Mouse (Mus musculus) liver, embryonic 13.5 days (tissue): ENCODE measurements around the gene Osbpl3. TPM values are rescaled to one million over a fixed set of nuclear protein-coding genes. Genes with fewer than 3 reads are reported as not detected.
A peak's percentile ranks its signal among the peaks of the same experiment; 100 is the strongest.

Experiments
- ATAC-seq: fragments of 200-750 bp; cut with Nextera tagmentation; 2 replicates; pipeline ENCODE4 v1.8.0; 2017; ENCODE audit warnings: low read depth, mild to moderate bottlenecking, moderate number of reproducible peaks, moderate library complexity
- DNase-seq: peaks from one replicate; pipeline ENCODE4 v3.0.0; 2022
- H3K27ac ChIP-seq: fragments of 300-500 bp; sonication (generic); 2 replicates; pipeline ENCODE4 v1.5.1; 2015; ENCODE audit warnings: moderate library complexity, mild to moderate bottlenecking, inconsistent platforms
- H3K27me3 ChIP-seq: fragments of 300-500 bp; sonication (generic); 2 replicates; pipeline ENCODE4 v1.6.1; 2015; ENCODE audit warnings: mild to moderate bottlenecking, inconsistent platforms
- H3K36me3 ChIP-seq: fragments of 300-500 bp; sonication (generic); 2 replicates; pipeline ENCODE4 v1.6.1; 2015; ENCODE audit warnings: mild to moderate bottlenecking, inconsistent platforms
- H3K4me1 ChIP-seq: fragments of 300-500 bp; sonication (generic); replicated peaks from 2 replicates; pipeline ENCODE4 v1.6.1; 2015; ENCODE audit warnings: inconsistent platforms
- H3K4me2 ChIP-seq: fragments of 300-500 bp; sonication (generic); 2 replicates; pipeline ENCODE4 v1.6.1; 2015; ENCODE audit warnings: inconsistent platforms, mild to moderate bottlenecking, moderate library complexity
- H3K4me3 ChIP-seq: fragments of 300-500 bp; sonication (generic); replicated peaks from 2 replicates; pipeline ENCODE4 v1.5.1; 2015; ENCODE audit warnings: mild to moderate bottlenecking, inconsistent platforms
- H3K9ac ChIP-seq: fragments of 300-500 bp; sonication (generic); 2 replicates; pipeline ENCODE4 v1.6.1; 2015; ENCODE audit warnings: mild to moderate bottlenecking, inconsistent platforms
- H3K9me3 ChIP-seq: fragments of 300-500 bp; sonication (generic); replicated peaks from 2 replicates; pipeline ENCODE4 v1.6.1; 2016; ENCODE audit warnings: inconsistent platforms
- WGBS: fragments of 180-500 bp; shearing (Covaris S2); methylation state at CpG from one replicate; pipeline ENCODE4 v1.1.7; 2015; ENCODE audit not compliant: insufficient replicate concordance; 5-methylcytosine and 5-hydroxymethylcytosine counted together
- polyA plus RNA-seq: library from polyadenylated mRNA; unstranded; fragments of >200 nt; fragmentation: Nextera tagmentation; extraction: Ambion mirVana; gene quantifications from 2 replicates; pipeline ENCODE4 v1.2.1, GENCODE M21; 2015

Gene Osbpl3
- polyA plus RNA-seq, 1 experiment from 2014 or later = 0.70 TPM

GRCm38 (mm10) chr6:50466451-50466850 is 10.4 kb upstream of the Osbpl3 start:
- H3K4me1 ChIP-seq = no peaks in the 10 kb centered on the region
- H3K27me3 ChIP-seq = no peaks in the 10 kb centered on the region
- H3K4me3 ChIP-seq = no peak overlapping the region
- H3K9ac ChIP-seq = no peak overlapping the region
- H3K4me2 ChIP-seq = no peak overlapping the region
- H3K36me3 ChIP-seq = no peaks in the 10 kb centered on the region
- ATAC-seq = no peak
- WGBS = 56% methylated on average over 3 of the region's 3 CpGs
- H3K9me3 ChIP-seq = no peaks in the 10 kb centered on the region
- H3K27ac ChIP-seq = no peak overlapping the region
- no peak for DNase-seq

DNA sequence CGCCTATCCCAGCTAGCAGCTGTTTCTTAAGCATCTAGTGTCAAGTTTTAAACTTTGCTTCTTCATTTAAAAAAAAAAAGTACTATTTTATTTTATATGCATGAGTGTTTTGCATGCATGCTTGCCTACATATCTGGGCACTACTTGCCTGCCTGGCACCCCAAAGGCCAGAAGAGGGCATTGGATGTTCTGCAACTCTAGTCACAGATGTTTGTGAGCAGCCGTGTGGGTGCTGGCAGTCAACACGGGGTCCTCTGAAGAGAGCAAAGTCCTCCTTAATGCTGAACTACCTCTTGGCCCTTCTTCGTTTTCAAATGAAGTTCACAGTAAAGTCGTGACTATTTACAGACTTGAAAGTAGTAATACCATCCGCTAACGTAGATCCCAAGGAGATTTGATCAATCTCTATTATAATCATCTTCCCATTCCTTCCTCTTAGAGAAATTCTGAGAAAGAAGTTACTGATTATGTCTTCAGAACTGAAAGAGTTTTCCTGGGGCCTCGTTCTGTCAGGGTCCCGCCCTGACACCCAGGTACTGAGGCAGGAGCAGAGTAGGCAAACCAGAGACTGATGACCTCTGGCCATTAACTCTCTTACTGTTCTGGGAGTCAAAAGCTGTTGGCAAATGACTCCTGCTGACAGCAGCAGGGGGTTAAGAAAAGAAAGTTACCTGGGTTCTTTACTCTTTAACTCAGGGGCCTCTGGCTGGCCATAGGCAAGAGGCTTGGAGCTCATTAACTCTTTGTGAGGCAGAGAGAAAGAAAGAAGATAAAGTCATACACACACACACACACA is 8.9 kb upstream of the Osbpl3 start:
- Histone ChIP-seq H3K36me3 (no peaks in the 10 kb centered on the region), H3K4me2 (no peak overlapping the region), H3K9ac (no peak overlapping the region), H3K4me3 (no peak overlapping the region), H3K4me1 (no peaks in the 10 kb centered on the region), H3K27me3 (no peaks in the 10 kb centered on the region), H3K9me3 (no peaks in the 10 kb centered on the region), H3K27ac (no peak overlapping the region)
- WGBS = 64% methylated on average over 9 of the region's 9 CpGs
- no peak for ATAC-seq
- no peak for DNase-seq

- Histone ChIP-seq H3K4me1 (no peaks in the 10 kb centered on the region), H3K9ac (no peak overlapping the region), H3K9me3 (no peaks in the 10 kb centered on the region), H3K27me3 (peaks cover 5% of the 10 kb centered on the region; the same call in 1 of the 2 replicates), H3K4me3 (no peak overlapping the region), H3K4me2 (no peak overlapping the region), H3K27ac (no peak overlapping the region), H3K36me3 (no peaks in the 10 kb centered on the region)
- ATAC-seq (no peak), DNase-seq (no peak)
- 67% methylated on average over 4 of the region's 4 CpGs for WGBS
Measured at GRCm38 (mm10) chr6:50462026-50462425, 6.0 kb upstream of the Osbpl3 start.

DNA sequence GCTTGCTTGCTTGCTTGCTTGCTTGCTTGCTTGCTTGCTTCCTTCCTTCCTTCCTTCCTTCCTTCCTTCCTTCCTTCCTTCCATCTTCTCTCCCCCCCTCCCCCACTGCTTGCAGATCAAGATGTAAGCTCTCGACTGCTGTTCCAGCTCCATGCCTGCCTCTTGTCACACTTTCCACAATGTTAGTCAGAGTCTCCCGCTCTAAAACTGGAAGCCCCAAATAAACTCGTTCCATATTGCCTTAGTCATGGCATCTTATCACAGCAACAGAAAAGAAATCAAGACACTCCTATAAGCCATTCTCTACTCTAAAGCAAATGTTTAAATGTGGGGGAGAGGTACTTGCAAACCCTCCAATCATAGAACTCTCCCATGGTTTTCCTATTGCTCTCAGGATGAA is 5.6 kb upstream of the Osbpl3 start:
- H3K27me3 ChIP-seq = peaks cover 6% of the 10 kb centered on the region; the same call in 1 of the 2 replicates
- no peaks in the 10 kb centered on the region for H3K9me3 ChIP-seq
- H3K36me3 ChIP-seq = no peaks in the 10 kb centered on the region
- H3K4me1 ChIP-seq = no peaks in the 10 kb centered on the region
- no peak overlapping the region for H3K9ac ChIP-seq
- H3K4me2 ChIP-seq = no peak overlapping the region
- no peak for DNase-seq
- ATAC-seq = no peak
- no peak overlapping the region for H3K27ac ChIP-seq
- no peak overlapping the region for H3K4me3 ChIP-seq
- WGBS = 67% methylated on average over 3 of the region's 3 CpGs

DNA sequence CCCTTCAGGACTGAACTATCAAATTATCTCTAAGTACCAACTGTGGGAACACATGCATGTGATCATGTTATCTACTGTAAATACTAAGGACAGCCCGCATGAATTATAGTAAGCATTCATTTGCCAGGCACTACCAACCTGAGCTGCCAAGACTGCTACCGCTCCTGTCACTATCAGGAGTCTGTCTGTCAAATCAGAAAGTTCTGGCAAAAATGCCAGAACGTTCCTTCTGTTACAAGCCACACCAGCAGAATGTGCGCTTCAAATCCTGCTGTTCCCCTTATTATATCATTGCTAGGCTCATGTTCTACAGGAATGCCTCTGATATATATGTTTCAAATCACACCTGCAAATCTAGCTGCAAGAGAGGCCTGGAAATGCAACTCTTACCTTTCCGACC is 4.6 kb upstream of the Osbpl3 start:
- Histone ChIP-seq H3K9me3 (no peaks in the 10 kb centered on the region), H3K36me3 (no peaks in the 10 kb centered on the region), H3K4me3 (no peak overlapping the region), H3K27ac (no peak overlapping the region), H3K27me3 (peaks cover 11% of the 10 kb centered on the region), H3K4me1 (peaks cover 9% of the 10 kb centered on the region), H3K9ac (no peak overlapping the region), H3K4me2 (no peak overlapping the region)
- DNase-seq = no peak
- WGBS = 64% methylated on average over 5 of the region's 5 CpGs
- ATAC-seq = no peak

DNA sequence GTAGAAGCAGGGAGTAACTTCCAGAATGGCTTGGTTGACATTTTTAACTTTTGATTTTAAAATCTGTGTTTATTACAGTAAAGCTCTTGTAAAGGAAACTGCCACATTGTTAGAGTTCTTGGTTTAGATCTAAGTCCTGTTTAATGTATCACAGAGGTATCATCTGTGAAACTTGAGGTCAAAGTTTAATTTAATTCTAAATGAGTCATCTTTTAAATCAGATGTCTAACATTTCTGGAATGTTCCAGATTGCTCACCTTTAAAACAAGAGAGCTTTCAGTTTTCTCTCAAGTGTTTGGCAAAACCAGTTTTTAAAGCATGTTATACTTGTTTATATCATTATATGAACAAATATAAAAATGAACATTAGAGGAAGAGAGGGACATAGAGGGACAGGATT is 4.2 kb upstream of the Osbpl3 start:
- Histone ChIP-seq H3K4me2 (no peak overlapping the region), H3K9ac (no peak overlapping the region), H3K27me3 (peaks cover 15% of the 10 kb centered on the region), H3K4me3 (no peak overlapping the region), H3K36me3 (no peaks in the 10 kb centered on the region), H3K4me1 (peaks cover 13% of the 10 kb centered on the region), H3K27ac (no peak overlapping the region), H3K9me3 (no peaks in the 10 kb centered on the region)
- ATAC-seq (no peak), DNase-seq (no peak)

DNA sequence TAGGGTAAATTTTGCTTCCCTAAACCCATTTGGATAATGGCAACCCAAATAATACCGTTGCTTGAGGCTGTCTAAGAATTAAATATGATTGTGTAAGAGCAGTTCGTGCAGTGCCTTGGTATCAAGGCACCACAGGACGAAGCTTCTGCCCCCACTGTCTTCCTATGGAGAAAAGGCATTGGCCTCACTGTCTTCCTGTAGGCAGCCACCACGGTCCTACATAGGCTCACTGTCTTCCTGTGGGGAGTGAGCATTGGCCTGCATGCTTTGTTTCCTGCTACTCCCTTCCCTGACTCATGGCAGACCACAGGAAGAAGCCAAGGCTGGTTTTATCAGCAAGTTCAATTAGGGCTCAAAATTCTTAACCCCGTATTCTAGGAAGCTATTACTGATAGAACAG is 3.3 kb upstream of the Osbpl3 start:
- Histone ChIP-seq H3K27ac (no peak overlapping the region), H3K27me3 (peaks cover 25% of the 10 kb centered on the region), H3K9ac (no peak overlapping the region), H3K4me1 (peaks cover 19% of the 10 kb centered on the region), H3K36me3 (no peaks in the 10 kb centered on the region), H3K4me3 (no peak overlapping the region), H3K9me3 (no peaks in the 10 kb centered on the region), H3K4me2 (no peak overlapping the region)
- ATAC-seq = no peak
- DNase-seq = no peak
- 21% methylated on average over 5 of the region's 5 CpGs for WGBS

- Histone ChIP-seq H3K27ac (no peak overlapping the region), H3K27me3 (peaks cover 27% of the 10 kb centered on the region), H3K9ac (no peak overlapping the region), H3K4me1 (peaks cover 19% of the 10 kb centered on the region), H3K4me3 (no peak overlapping the region), H3K4me2 (no peak overlapping the region), H3K9me3 (no peaks in the 10 kb centered on the region), H3K36me3 (no peaks in the 10 kb centered on the region)
- no peak for ATAC-seq
- 62% methylated on average over 12 of the region's 12 CpGs for WGBS
- DNase-seq = no peak
Measured at GRCm38 (mm10) chr6:50457551-50458348, 1.7 kb upstream of the Osbpl3 start.

- H3K27ac ChIP-seq = no peak overlapping the region
- no peaks in the 10 kb centered on the region for H3K9me3 ChIP-seq
- peaks cover 27% of the 10 kb centered on the region for H3K27me3 ChIP-seq
- H3K9ac ChIP-seq = no peak overlapping the region
- DNase-seq (no peak), ATAC-seq (no peak)
- H3K4me3 ChIP-seq = no peak overlapping the region
- no peaks in the 10 kb centered on the region for H3K36me3 ChIP-seq
- peaks cover 19% of the 10 kb centered on the region for H3K4me1 ChIP-seq
- 70% methylated on average over 14 of the region's 14 CpGs for WGBS
- peak overlapping the region; percentile 86; the same call in 1 of the 2 replicates for H3K4me2 ChIP-seq
Measured at GRCm38 (mm10) chr6:50456706-50457105, 705 bp upstream of the Osbpl3 start.

- Histone ChIP-seq H3K27me3 (peaks cover 27% of the 10 kb centered on the region), H3K4me1 (peaks cover 19% of the 10 kb centered on the region), H3K27ac (no peak overlapping the region), H3K9ac (peak overlapping the region; percentile 69), H3K9me3 (no peaks in the 10 kb centered on the region), H3K4me3 (peak overlapping the region; percentile 63), H3K4me2 (peak overlapping the region; percentile 86), H3K36me3 (no peaks in the 10 kb centered on the region)
- WGBS = 1% methylated on average over 39 of the region's 39 CpGs
- DNase-seq = peak; percentile 4
- peak; percentile 9 for ATAC-seq
Measured at GRCm38 (mm10) chr6:50455102-50455828, 736 bp downstream of the Osbpl3 start.

DNA sequence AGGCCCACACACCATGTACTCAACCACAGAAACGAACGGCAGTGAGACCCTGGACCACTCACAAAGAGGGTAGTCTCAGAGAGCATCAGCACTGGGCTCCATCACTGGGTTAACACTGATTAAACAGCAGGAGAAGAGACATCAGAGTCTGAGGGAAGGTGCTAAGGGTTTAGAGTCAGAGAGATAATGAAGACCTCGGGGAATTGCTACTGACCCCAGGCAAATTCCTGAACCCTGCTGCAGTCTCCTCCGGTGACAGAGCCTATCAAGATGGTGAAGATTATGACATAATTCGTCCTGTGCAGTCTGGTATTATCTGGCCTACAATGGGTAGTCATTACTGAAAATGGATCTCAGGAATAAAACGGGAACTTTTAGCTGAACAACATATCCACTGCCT is 2.4 kb downstream of the Osbpl3 start:
- H3K27me3 ChIP-seq = peaks cover 27% of the 10 kb centered on the region
- no peak overlapping the region for H3K4me3 ChIP-seq
- no peak overlapping the region for H3K27ac ChIP-seq
- no peaks in the 10 kb centered on the region for H3K9me3 ChIP-seq
- no peak for DNase-seq
- peaks cover 19% of the 10 kb centered on the region for H3K4me1 ChIP-seq
- no peaks in the 10 kb centered on the region for H3K36me3 ChIP-seq
- no peak overlapping the region for H3K9ac ChIP-seq
- no peak overlapping the region for H3K4me2 ChIP-seq
- no peak for ATAC-seq
- WGBS = 62% methylated on average over 6 of the region's 6 CpGs
